Mouse (Mus musculus) spleen, postnatal 36 days (tissue): Measurements from ENCODE around the gene Trpm8.

Experiments used
- DNase-seq, 2 experiments: peaks; one replicate each; pipeline ENCODE4 v3.0.0; 2022; ENCODE audit warnings: low spot score in 2 of 2, mixed read lengths in 1 of 2

Trpm8 gene

DNA sequence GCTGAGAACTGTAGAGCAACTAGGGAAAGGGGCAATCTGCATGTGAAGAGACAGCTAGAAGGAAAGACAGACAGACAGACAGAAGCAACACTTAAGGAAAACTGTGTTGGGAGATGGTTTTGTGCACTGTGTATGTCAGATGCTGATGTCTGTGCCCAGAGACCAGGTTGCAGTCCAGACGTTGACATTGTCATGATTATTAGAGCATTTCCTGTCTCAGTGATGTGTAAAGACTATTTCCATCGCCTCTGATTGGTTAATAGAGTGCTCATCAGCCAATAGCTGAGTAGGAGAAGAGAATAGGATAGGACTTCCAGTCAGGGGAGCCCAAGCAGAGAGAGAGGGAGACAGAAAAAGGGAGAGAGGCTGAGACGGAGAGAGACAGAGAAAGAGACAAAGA is 155.1 kb downstream of the Trpm8 start:
- no peak for DNase-seq

DNA sequence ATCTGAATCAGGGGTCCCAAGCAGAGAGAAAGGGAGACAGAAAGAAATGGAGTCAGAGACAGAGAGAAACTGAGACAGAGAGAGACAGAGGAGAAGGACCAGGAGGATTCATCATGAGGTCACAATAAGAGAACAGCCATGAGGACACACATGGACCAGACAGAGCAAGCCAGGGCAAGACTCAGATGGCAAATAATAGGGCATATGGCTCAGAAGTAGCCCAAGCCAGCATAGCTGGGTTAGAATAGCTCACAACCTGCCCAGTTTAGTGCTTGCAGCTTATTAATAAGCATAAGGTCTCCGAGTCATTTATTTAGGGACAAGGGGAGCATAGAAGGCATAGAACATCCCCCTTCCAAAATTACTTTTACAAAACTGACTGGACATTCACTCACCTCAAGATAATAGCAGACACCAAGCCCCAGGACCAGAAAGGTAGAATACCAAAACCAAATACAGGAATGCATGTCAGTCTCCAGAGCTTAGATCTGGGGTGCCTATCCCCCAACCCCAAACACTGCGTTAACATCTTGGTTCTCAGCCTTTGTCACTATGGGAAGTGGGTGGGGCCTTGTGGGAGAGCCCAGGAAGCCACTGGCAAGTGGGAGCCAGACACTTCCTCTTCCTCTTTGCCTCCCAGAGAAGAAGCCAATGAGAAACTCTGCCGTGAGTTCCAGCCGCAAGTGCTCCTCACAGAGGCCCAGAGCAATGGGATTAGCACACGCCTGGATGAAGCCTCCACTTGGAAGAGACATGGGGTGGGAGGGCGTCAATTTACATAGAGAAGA is 155.8 kb downstream of the Trpm8 start:
- DNase-seq, result peak in 1 of 2 experiments; percentile 7

DNA sequence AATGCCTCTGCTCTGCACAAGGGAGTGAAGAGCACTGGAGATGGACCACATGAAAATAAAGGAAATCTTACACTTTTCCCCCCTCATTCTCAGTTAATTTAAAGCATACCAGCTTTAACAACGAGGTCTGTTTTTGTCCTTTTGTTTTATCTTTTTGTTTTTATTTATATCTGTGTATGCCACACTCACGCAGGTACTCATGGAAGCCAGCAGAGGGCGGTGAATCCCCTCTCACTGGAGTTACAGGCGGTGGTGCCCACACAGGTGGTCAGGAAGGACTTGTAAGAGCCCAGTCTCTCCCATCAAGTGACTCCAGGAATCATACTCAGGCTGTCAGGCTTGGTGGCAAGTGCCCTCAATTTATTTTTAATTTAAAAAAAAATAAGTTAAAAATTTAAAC is 156.6 kb downstream of the Trpm8 start:
- DNase-seq, result no peak

DNA sequence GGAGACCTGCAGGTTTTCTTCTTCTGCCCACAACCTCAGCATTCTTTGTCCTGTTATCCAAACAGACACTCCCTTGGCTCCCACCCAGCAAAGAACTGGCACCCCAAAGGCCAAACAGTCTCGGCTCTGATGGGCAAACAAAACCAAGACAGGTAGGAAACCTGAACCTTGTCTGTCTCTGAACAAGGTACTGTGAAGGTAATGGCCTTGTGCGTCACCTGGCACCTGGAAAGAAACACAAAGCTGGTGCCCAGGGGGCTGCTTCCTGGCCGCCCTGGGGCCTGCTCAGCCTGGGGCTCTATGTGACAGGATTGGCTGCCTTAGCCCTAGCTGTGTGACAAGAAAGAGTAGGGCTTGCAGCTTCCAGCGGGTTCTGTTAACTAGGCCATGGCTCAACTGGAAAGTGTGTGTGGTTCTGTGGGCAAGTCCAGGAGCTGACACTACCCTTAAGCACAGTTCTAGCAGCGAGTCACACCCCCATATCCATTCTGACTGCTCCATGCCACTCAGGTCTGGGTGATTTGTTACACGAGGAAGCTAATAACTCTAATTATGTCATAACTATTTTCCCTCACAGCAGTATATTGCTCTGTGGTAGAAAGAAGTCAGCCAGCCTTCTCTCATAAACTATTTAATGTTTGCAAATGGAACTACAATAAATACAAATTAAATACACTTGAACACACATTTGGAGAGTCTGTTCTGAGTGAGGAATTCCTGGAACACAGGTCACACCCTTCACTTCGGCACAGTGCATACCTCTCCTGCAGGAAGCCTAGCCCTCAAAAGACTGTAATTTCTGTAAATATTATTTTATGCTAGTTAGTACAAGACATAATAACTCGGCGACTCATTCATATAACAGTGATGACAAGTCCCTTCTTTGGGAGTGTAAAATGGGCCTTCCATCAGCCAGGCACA is 160.0 kb downstream of the Trpm8 start:
- DNase-seq, result no peak
